Mouse (Mus musculus): Measurements from ENCODE around the gene Prkag1.

Gene Prkag1

DNA sequence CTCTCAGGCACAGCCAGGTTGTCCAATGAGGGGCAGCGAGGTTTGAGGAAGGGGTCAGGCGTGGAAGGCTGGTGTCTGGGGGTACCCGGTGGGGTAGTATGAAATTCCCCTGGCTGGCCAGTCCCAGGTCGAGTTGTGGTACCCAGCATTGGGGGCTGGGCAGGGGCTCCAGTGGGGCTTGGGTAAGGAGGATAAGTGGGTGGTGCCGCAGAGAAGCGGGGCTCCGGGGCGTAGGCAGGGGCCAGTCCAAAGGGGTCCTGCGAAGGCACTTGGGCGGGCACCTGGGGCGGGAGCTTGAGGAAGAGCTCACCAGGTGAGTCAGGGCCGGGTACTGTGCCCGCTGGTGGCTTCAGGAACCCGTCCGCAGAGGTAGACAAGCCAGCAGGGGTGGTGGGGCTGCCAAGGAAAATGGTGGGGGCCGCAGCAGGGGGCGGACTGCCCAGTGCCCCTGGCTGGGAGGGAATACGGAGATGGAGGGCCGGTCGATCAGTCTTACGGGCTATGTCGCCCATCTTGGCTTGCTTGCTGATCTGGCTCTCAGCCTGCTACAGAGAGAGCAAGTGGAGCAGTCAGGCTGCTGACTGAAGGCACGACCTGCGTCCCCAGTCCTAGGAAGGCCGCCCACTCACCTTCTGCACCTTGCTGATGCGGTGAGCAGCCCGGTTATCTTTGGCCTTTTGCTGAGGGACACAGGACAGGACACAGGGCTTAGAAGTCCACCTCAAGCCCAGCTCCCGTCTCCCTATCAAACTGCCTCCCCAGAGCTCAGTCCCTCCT, 22.0 kb upstream of the Prkag1 start:
- CTCF ChIA-PET = no interaction called here

DNA sequence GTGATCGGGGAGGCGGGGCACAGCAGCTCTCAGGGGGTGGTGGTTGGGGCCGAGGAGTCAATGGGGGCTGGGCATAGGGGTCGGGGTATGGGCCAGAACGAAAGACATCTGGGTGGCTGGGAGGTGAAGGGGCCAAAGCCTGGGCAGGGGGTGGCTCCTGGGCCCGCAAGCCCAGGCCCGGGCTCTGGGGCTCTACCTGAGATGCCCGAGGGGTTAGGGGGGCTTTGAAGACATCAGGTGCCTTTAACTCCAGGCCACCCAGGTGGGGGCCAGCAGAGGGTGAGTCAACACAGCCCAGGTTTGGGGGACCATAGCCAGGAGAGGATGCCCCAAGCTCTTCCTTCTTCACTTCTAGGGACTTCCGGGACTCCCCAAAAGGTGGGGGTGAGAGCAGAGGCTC, 21.4 kb upstream of the Prkag1 start:
- CTCF ChIA-PET = no interaction called here

DNA sequence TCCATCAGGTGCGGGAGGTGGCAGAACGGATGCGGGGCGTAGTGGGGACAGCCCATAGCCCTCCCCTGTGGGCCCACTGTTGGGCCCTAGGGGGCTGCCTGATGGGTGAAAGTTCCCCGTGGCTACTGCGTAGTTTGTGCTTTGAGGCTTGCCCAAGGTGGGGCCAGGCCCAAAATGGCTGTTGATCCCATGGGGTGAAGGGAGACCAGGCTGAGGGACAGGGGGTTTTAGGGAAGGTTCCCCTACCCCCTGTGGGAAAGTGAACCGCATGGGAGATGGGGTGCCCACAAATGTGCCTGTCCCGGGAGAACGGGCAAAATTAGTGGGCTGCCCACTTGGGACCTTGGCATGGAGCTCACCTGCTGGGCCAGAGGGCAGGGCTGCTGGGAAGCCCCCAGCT, 20.8 kb upstream of the Prkag1 start:
- CTCF ChIA-PET = interaction anchor here (0.7 kb wide), 1 partner anchor 15 kb away, joined by 5 read pairs; no protein-coding TSS in a partner anchor

DNA sequence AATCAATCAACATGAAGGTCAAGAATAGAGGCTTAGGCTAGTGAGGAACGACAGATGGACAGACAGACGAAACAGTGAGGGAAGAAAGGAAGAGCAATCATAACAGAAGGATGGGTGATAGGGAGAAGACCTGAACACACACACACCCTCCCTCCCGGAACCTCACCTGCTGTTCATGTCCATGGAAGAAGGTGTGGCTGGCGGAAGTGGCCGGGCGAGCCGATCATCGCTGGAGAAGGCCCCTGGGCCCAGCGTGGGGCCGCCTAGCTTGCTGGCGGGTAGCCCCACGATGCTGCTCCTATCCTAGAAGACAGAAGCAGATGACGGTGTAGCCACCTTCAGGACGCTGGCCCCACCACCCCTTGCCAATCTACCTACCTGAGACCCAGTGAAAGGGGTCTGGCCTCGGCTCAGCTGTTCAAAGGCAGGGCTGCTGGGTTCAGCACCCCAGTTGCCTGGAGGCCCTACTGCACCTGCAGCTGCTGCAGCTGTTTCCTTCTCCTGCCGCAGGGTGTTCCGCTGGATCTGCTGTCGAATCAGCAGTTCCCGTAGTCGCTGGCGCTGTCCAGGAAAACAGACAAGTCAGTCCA, 20.0 kb upstream of the Prkag1 start:
- CTCF ChIA-PET = interaction anchor here (0.7 kb wide), 1 partner anchor 14 kb away, joined by 5 read pairs; no protein-coding TSS in a partner anchor

DNA sequence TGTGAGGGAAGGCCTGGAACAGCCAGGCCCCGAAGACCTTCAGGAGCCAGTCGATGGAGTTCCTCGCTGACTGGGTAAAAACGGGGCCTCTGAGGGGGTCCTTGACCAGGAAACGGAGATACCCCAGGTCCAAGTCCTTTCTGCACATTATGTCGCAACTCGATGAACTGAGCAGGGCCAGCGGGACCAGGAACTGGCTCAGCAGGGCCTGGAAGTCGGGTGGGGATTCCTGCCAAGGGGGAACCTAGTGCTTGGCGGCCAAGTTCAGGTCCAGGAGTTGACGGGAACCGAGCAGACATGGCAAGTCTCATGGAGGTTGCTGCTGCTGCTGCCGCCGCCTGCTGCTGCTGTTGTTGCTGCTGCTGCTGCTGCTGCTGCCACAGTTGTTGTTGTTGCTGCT, 19.3 kb upstream of the Prkag1 start:
- CTCF ChIA-PET = no interaction called here

DNA sequence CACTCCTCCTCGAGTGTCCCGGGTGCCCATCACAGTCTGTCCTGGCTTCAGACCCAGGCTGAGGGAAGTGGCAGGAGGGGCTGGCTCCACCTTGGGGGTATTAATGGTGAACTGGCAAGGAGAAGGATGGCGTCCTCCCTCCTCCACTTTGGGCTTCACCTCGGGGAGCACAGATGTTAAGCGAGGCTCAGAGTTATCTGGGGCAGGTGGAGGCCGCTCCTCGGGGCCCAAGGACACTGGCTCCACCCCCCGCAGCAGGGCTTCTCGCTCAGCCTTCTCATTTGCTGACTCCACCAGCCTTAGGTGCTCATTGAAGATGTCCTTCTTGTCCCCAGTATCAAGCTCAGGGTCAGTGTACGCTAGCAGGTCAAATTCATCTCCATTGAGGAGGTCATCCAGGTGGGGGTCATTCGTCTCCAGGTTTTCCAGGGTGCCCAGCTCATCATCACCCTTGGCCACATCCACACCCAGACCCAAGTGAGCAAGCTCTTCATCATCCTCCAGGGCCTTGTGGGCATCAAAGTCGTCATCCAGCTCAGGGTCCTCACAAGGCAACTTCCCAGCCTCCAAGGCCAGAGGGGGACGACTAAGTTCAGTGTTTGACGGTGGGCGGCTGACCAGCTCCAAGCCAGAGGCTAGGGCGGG, 18.8 kb upstream of the Prkag1 start:
- CTCF ChIA-PET = interaction anchor here (0.6 to 1.0 kb wide), 2 partner anchors 18 to 61 kb away, joined by 3 to 5 read pairs; no protein-coding TSS in a partner anchor

DNA sequence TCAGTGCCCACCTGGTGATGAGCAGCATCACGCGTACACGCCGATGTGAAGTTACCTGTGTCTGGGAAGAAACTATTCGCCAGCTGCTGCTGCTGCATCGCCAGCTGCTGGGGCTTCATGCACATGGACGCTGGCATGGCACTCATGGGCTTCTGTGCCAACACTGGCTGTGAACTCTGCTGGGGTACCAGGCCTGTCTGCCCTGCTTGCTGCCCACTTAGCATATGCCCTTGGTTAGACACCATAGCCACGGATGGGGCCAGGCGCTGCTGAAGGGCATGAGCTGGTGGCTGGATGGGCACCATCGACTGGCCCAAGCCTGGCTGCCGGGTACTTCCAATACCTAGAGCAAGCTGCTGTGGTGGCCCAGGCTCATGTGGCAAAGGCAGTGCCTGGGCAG, 17.8 kb upstream of the Prkag1 start:
- CTCF ChIA-PET = interaction anchor here (0.6 to 1.0 kb wide), 2 partner anchors 19 to 62 kb away, joined by 3 to 5 read pairs; no protein-coding TSS in a partner anchor

DNA sequence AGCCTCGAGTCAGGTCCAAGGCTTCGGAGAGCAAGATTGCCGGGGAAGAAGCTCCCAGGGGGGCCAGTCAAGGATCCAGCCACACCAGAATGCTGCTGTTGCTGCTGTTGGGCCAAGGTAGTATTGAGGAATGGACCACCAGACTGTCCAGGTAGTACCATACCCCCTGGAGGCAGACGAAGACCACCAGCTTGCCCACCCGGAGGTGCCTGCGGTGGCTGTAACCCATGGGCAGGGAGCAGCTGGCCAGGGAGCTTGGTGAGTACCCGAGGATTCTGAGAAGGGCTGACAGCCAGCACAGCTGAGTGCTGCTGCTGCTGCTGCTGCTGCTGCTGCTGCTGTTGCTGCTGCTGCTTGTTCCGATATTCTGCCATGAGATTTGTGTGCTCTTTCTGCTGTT, 14.8 kb upstream of the Prkag1 start:
- CTCF ChIA-PET = no interaction called here

DNA sequence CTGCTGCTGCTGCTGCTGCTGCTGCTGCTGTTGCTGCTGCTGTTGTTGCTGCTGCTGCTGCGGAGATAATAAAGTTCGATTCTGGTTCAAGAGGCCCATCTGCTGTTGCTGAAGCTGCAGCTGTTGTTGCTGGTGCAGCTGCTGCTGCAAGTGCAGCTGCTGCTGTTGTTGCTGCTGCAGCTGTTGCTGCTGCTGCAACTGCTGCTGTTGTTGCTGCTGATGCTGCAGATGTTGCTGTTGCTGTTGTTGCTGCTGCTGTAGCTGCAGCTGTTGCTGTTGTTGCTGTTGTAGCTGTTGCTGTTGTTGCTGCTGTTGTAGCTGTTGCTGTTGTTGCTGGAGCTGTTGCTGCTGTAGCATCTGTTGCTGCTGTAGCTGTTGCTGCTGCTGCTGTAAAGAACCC, 13.8 kb upstream of the Prkag1 start:
- CTCF ChIA-PET = no interaction called here

DNA sequence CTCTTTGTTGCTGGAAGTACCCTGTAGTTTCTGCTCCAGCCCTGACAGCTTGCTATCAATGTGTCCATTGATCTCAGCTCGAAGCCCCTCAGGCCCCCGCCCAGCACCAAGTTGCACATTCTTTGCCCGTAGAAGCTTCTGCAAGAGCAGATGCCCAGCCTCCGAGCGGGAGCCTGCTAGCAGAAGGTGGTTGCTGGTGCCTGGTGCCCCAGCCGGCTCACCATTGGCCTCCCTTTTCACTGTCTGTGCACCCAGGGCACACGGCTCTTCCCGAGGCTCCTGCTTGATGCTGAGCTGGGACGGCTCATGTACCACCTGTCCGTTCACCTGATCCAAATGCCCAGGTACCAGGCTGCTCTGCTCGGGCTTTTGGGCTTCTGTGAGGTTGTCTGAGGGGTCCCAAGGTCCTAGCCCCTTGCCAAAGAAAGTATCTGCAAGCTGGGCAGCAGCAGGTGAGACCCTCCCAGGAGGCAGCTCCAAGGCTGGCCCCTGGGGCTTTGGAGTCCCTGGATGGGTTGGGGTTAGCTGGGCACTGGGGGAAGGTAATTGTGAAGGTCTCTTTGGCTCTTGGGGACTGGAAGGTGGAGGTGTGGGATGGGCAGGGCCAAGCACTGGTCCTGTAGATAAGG, 12.4 kb upstream of the Prkag1 start:
- CTCF ChIA-PET = no interaction called here

DNA sequence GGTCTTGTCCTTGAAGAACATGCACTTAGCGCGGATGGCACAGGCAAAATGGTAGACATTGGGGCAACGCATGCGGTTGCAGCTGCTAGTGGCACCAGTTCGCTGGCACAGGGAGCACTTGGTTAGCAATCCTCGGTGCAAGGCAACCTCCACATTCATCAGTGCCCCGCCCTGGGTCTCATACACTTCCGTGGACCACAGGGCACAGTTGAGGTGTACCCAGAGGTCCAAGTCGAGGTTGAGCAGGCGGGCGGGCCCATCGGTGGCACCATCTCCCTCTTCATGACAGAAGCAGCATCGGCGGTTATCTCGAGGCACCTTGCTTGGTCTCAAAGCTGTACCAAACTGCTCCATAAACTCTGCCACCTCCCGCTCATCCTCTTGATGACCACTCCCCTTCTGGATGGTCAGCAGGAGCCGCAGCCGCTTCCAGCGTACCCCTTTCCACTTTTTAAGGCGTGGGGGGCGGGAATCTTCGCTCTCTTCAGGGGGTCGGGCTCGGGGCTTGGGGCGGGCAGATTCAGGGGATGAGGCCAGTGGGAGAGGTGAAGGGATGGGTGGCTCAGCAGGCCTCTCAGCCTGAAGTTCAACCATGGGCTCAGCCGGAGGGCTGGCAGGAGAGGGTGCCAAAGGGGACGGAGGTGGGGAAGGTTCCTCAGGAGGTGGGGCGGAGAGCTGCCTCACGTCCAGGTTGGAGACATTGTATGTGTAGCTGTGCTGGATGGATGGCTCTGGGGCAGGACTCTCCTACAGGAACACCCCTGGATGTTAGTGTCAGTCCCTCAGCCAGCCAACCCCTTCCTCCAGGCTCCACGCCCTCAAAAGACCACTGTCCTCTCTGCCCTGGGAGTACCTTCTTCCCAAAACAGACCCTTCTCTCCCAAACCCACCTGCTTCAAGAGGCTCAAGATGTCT, 8.6 kb upstream of the Prkag1 start:
- CTCF ChIA-PET = no interaction called here

DNA sequence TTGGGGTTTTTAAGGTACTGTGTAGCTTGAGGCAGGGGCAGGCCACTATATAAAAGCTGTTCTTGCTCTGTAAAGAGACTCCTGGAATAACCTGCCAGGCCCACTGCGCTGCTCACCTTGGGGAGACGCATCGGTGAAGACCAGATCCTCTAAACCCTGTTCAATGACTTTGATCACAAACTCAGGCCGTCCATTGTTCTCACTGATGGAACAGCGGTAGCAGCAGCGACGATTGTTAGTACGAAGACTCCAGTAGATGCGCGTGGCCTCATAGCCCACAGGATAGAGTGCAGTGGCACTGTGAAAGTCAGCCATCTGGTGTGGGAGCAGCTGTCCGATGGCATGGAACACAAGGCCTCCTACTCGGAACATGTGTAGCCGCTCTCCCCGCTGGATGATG, 7.8 kb upstream of the Prkag1 start:
- CTCF ChIA-PET = no interaction called here

DNA sequence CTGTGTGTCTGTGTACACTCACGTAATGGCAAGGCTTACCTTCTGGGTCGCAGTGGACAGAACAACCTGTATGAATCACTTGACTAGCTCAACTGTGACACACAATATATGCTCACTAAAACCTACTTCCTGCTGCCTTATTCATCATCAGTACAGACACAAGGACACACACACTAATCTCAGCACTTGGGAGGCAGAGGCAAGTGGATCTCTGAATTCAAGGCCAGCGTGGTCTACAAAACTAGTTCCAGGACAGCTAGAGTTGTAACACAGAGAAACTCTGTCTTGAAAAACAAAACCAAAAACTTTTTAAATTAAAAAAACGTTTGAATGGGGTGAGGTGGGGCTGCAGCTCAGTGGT, 6.4 kb upstream of the Prkag1 start:
- CTCF ChIA-PET = interaction anchor here (0.5 kb wide), 1 partner anchor 275 kb away, joined by 3 read pairs; no protein-coding TSS in a partner anchor

DNA sequence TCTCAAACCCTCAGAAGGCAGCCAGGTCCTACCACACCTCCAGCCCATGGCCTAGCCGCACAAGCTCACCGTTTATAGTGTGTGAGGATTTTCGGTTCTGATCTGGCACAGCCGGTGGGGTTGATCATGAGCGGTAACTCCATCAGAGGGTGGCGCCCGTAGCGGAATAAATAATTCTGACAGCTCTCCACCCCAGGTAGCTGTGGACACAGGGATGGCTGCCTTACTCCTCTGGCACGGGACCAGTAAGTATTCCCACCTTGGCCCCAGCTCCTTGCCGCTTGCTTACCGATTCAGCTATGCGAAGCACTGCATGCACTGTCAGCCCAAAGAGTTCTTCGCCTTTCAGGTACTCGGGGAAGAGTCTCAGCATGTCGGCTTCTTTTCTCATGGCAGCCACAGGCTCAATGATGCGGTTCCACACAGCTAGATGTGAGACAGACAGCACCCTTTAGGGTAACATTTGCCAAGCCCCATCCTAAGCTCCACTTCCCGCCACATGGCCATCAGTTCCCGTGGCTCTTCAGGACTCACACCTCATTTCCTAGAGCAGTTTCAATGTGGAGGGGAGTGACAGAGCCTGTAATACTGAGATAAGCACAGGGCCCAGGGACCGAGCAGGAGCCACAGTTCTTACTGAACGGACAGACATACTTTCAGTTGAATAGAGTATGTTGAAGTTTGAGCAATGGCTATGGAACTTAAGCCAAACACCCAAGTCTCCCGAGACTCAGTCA, 5.9 kb upstream of the Prkag1 start:
- CTCF ChIA-PET = interaction anchor here (0.6 to 0.8 kb wide), 2 partner anchors 15 to 35 kb away, joined by 5 to 10 read pairs; no protein-coding TSS in a partner anchor

DNA sequence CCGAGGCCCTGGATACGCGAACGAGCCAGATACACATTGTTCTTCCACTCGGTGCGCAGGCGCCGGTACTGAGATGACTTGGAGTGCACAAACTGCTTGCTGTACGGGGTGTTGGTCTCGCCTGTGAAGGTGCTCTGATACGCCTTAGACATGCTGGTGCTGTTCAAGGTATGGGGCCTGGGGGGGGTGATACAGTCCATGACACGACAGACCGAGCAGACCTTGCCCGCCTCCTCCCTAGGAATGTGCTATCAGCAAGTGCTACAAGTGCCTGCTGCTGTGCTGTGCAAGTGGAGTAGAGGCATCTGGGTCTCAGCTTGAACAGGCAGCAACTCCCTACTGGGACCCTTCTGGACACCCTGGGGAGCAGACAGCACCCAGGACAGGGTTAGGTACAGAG, 4.0 kb upstream of the Prkag1 start:
- CTCF ChIA-PET = no interaction called here

DNA sequence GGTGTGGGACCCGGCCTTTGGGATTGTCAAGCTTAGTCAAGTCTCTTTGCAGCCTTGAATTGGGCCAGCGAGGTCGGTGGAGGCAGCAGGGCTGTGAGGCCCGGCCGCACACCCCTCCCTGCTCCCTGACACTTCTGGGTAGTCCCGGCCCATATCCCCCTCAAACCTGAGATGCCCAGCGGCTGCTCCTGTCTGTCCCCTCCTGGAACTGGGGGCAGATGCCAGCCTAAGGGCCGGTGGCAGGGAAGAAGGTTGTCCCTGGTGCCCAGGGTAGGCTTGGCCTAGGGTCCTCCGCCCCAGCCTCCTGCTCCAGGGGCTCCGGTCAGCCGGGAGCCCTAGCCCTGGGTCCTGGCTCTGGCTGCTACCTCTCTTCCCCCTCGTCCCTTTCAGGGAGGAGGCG, 2.7 kb upstream of the Prkag1 start:
- CTCF ChIA-PET = no interaction called here

DNA sequence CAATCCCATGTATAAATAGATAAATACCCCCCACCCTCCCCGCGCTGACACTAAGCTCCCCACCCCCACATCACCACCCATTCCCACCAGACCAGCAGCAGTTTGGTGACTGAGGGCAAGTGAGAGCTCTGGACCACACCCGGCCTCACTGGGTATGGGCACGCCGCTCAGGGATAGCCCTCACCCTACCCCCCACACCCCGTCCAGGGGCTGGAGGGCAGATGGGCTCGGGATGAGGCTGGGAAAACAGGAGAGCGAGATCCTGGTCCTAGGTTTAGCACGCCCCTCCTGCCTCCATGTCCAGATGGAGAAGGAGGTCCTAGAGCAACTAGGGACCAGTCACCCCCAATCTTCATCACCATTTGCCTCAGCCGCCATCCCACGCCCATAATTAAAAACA, 2.0 kb upstream of the Prkag1 start:
- CTCF ChIA-PET = interaction anchor here (0.8 kb wide), 1 partner anchor 33 kb away, joined by 4 read pairs; no protein-coding TSS in a partner anchor

DNA sequence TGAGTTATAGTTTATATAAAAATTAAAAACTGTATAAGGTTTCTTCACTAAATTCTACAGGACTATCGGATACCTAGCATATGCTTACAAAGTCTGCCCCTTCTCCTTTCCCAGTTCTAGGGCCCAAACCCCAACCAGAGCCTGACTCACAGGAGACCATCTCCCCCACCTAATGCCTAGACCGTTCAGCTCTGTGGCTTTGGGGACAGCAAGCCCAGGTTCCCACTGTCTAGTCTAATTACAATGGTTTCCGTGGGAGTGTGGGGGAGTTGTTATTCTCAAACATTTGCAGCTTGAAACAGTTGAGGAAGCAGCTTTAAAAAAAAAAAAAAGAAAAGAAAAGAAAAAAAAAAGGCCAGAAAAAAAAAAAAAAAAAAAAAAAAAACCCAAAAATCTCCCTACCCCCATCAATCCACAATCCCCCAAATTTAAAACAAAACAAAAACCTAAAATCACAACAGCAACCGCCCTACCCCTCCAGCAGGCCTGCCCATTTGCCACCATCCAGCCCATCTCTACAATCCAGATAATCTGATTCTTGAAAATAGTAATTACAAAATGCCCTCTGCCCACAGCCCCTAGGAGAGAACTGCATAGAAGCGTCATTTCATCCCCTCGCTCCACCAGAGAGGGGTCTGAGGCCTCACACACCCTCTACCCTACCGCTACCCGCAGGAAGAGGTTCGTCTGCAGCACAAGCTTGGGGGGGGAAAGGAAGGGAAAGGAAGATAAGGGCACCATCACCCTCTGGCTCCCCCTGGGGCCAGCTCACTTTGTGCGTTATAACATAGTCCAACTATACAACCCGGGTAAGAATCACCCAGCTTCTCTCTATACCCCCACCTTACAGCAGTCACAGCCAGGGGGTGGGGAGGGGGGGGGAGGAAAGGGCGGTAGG, 1.1 kb upstream of the Prkag1 start:
- CTCF ChIA-PET = interaction anchor here (0.6 to 0.8 kb wide), 2 partner anchors 34 to 151 kb away, joined by 4 to 7 read pairs; no protein-coding TSS in a partner anchor

DNA sequence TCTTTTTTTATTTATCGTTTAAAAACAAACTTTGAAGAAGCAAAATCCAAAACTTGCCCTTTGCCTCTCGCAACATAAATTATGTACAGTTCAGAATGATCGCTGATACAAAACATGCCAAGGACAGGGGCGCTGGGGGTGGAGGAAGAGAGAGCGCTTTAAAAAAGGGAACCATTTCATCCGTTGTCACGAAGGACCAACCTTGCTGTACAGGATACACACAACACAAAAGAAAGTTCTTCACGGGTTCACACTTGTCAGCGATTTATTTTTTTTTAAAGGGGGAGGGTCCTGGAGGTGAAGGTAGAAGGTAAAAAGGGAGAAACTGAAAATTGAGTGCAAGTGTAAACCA, 339 bp upstream of the Prkag1 start:
- CTCF ChIA-PET = no interaction called here

DNA sequence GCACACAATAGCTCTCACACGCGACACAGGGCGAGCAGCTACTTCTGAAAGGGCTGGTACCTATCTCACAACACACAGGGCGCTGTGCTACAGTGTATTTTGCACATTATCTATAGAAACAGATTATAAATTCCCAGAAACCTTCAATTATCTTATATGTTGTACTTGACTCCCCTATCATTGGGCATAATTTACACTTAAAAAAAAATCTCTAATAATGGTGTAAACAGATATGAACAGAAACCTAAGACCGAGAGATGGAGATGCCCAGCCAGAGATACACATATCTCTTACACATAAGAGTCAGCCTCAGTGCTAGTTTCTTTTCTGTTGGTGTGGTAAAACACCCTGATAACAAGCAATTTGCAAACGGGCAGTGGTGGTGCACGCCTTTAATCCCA, 3.7 kb downstream of the Prkag1 start:
- CTCF ChIA-PET = interaction anchor here (0.6 kb wide), 1 partner anchor 592 kb away, joined by 3 read pairs; no protein-coding TSS in a partner anchor
